Mouse (Mus musculus) heart, embryonic 16.5 days (tissue): ENCODE data around the gene Ugt1a10. TPM values are rescaled to one million over a fixed set of nuclear protein-coding genes. Genes with fewer than 3 reads are reported as not detected.
"Not testable (repeated sequence)": the region's sequence is repeated elsewhere in the genome, so short reads cannot be mapped to it uniquely, and the experiment has no call there.

ENCODE experiments used
- ATAC-seq: fragments of 200-750 bp; cut with Nextera tagmentation; replicated peaks from 2 replicates; pipeline ENCODE4 v1.8.0; 2017; ENCODE audit warnings: moderate number of reproducible peaks; ENCODE audit not compliant: insufficient read depth, low FRiP score; ENCODE audit errors: extremely low read depth
- H3K27ac ChIP-seq: fragments of 300-500 bp; sonication (generic); 2 replicates; pipeline ENCODE4 v1.5.1; 2014; ENCODE audit warnings: mild to moderate bottlenecking, low read length, control low read depth, moderate library complexity
- H3K27me3 ChIP-seq: fragments of 300-500 bp; sonication (generic); 2 replicates; pipeline ENCODE4 v1.6.1; 2014; ENCODE audit warnings: low read length, mixed read lengths; ENCODE audit not compliant: control insufficient read depth, insufficient read depth
- H3K36me3 ChIP-seq: fragments of 300-500 bp; sonication (generic); 2 replicates; pipeline ENCODE4 v1.6.1; 2014; ENCODE audit not compliant: control insufficient read depth, insufficient read depth
- H3K4me1 ChIP-seq: fragments of 300-500 bp; sonication (generic); 2 replicates; pipeline ENCODE4 v1.6.1; 2014; ENCODE audit warnings: low read length, mixed read lengths; ENCODE audit not compliant: control insufficient read depth, insufficient read depth
- H3K4me2 ChIP-seq: fragments of 300-500 bp; sonication (generic); 2 replicates; pipeline ENCODE4 v1.6.1; 2014; ENCODE audit warnings: low read depth, mild to moderate bottlenecking, control low read depth, low read length
- H3K4me3 ChIP-seq: fragments of 300-500 bp; sonication (generic); 2 replicates; pipeline ENCODE4 v1.5.1; 2014; ENCODE audit warnings: mild to moderate bottlenecking, control low read depth, low read length
- H3K9ac ChIP-seq: fragments of 300-500 bp; sonication (generic); 2 replicates; pipeline ENCODE4 v1.6.1; 2014; ENCODE audit warnings: low read length, control low read depth
- H3K9me3 ChIP-seq: fragments of 300-500 bp; sonication (generic); replicated peaks from 2 replicates; pipeline ENCODE4 v1.6.1; 2016; ENCODE audit warnings: low read length; ENCODE audit not compliant: control insufficient read depth
- WGBS: fragments of 180-500 bp; shearing (Covaris S2); extraction: QIAGEN DNeasy Blood & Tissue Kit; methylation state at CpG from one replicate; pipeline ENCODE4 v1.1.7; 2014; 5-methylcytosine and 5-hydroxymethylcytosine counted together
- polyA plus RNA-seq: library from polyadenylated mRNA; unstranded; fragments of >200 nt; fragmentation: Nextera tagmentation; extraction: Ambion mirVana; gene quantifications from 2 replicates; pipeline ENCODE4 v1.2.1, GENCODE M21; 2015

Gene Ugt1a10
- polyA plus RNA-seq, 1 experiment from 2014 or later, result not detected

DNA sequence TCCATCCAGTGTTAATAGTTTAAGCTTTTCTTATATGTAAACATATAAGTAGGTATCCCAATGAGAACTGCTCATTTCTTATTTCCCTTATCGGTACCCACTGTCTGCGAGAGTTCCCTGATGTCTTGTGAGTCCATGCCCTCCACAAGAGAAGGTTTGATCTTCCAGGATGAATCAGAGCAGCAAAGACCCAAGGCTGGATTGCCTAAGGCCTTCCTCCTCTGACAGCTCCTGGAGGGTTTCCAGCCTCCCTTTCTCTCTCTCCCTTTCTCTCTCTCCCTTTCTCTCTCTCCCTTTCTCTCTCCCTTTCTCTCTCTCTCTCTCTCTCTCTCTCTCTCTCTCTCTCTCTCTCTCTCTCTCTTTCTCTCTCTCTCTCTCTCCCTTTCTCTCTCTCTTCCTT lies 73.9 kb downstream of the Ugt1a10 start:
- H3K4me1 ChIP-seq, H3K9me3 ChIP-seq, H3K36me3 ChIP-seq, H3K9ac ChIP-seq, H3K27ac ChIP-seq, ATAC-seq, H3K4me3 ChIP-seq, H3K27me3 ChIP-seq, H3K4me2 ChIP-seq: not testable (repeated sequence)
- 91% methylated on average over 2 of the region's 2 CpGs for WGBS

DNA sequence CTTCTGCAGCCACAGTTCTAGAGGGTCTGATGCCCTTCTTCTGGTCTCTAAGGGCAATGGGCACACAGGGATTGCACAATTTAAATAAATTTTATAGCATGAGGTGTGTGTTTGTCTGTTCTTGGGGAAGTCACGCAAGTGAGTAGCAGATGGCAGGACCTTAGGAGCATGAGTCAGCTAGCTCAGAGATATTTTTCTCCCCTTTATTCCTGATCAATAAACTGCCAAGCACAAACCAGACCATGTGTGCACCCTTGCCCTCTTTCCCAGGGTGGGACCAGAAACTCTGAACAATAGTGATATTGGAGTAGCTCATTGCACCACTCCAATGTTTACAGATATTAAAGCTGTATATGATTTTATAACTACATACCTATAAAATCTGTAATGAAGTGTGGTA lies 75.0 kb downstream of the Ugt1a10 start:
- not testable (repeated sequence) for H3K9ac ChIP-seq, H3K27ac ChIP-seq, H3K27me3 ChIP-seq, H3K4me2 ChIP-seq, H3K9me3 ChIP-seq, ATAC-seq, H3K36me3 ChIP-seq, H3K4me1 ChIP-seq, H3K4me3 ChIP-seq
- WGBS, result 76% methylated on average over 1 of the region's 1 CpGs

GRCm38 (mm10) chr1:88133908-88134456 lies 78.8 kb downstream of the Ugt1a10 start:
- Histone ChIP-seq H3K36me3 (no peaks in the 10 kb centered on the region), H3K4me1 (peaks cover 2% of the 10 kb centered on the region; the same call in 1 of the 2 replicates), H3K4me2 (no peak overlapping the region), H3K27me3 (no peaks in the 10 kb centered on the region), H3K27ac (no peak overlapping the region), H3K9ac (no peak overlapping the region), H3K4me3 (no peak overlapping the region), H3K9me3 (no peaks in the 10 kb centered on the region)
- WGBS, result 51% methylated on average over 3 of the region's 3 CpGs
- ATAC-seq, result no peak

DNA sequence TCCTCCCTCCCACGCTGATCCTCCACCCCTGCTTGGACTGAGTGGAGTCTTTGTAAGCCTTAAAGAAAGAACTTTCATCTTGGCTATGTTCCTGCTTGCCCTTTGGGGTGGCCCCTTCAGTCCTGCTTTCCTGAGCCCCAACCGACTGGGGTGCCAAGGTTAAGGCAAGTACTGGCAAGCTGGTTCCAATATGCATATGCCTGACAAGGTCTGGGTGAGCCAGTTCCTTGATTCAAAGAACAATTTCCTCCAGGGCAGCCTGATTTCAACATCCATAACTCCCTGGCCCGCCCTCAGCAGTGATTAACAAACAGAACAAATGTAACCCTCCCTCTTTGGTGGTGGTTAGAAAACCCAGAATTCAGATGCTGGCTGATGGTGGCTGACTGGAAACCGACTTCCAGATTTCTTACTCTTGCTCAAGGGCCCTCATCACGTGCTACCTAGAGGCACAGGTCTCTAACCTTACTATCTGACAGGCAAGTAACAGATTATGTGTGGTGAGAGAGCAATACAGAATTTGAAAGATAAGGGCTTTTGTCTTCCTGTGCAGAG lies 79.3 kb downstream of the Ugt1a10 start, which contains the start of gene Ugt1a6a:
Gene Ugt1a6a, plus strand, starts transcription at position 353 of the 555 bp plus-strand sequence.
- WGBS, result 45% methylated on average over 5 of the region's 5 CpGs
- H3K4me1 ChIP-seq, H3K27ac ChIP-seq, ATAC-seq, H3K4me2 ChIP-seq, H3K27me3 ChIP-seq, H3K36me3 ChIP-seq, H3K9me3 ChIP-seq, H3K4me3 ChIP-seq, H3K9ac ChIP-seq: not testable (repeated sequence)

- 0 out of 2 replicates have a peak, but pooled peaks have one; percentile 52 for ATAC-seq
- H3K36me3 ChIP-seq, H3K9ac ChIP-seq, H3K27ac ChIP-seq, H3K4me3 ChIP-seq, H3K27me3 ChIP-seq, H3K9me3 ChIP-seq, H3K4me2 ChIP-seq, H3K4me1 ChIP-seq: not testable (repeated sequence)
- 72% methylated on average over 5 of the region's 6 CpGs for WGBS
Measured at GRCm38 (mm10) chr1:88135229-88135904, 80.2 kb downstream of the Ugt1a10 start.

DNA sequence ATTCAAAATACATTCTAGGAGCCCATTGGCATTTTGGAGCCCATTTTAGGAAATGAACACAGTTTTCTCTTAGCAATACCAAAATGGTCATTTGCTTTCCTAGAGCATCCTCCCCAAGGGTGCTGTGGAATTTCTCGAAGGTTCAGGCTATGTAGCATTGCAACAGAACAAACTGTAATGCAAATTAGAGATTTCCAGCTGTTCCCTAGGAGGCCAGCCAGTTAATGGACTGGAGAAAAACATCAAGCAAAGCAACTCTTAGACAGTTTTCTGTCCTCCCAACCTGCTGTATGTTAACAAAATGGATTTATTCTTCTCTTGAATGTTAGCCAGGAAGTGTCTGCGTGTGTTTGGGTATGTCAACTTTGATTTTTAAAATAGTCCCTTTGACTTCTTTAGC lies 81.5 kb downstream of the Ugt1a10 start:
- no peak overlapping the region for H3K4me3 ChIP-seq
- H3K9me3 ChIP-seq, result no peaks in the 10 kb centered on the region
- WGBS, result 60% methylated on average over 2 of the region's 2 CpGs
- H3K4me1 ChIP-seq, result peaks cover 2% of the 10 kb centered on the region; the same call in 1 of the 2 replicates
- ATAC-seq, result no peak
- H3K27me3 ChIP-seq, result no peaks in the 10 kb centered on the region
- no peak overlapping the region for H3K4me2 ChIP-seq
- no peak overlapping the region for H3K9ac ChIP-seq
- no peak overlapping the region for H3K27ac ChIP-seq
- no peaks in the 10 kb centered on the region for H3K36me3 ChIP-seq

GRCm38 (mm10) chr1:88137264-88137663 lies 82.1 kb downstream of the Ugt1a10 start:
- Histone ChIP-seq H3K36me3 (no peaks in the 10 kb centered on the region), H3K27ac (no peak overlapping the region), H3K9ac (no peak overlapping the region), H3K4me1 (peaks cover 2% of the 10 kb centered on the region; the same call in 1 of the 2 replicates), H3K9me3 (no peaks in the 10 kb centered on the region), H3K4me3 (no peak overlapping the region), H3K27me3 (no peaks in the 10 kb centered on the region), H3K4me2 (no peak overlapping the region)
- ATAC-seq, result no peak
- 79% methylated on average over 3 of the region's 3 CpGs for WGBS

GRCm38 (mm10) chr1:88138145-88138544 lies 83.0 kb downstream of the Ugt1a10 start:
- H3K4me2 ChIP-seq, result no peak overlapping the region
- H3K36me3 ChIP-seq, result no peaks in the 10 kb centered on the region
- H3K9ac ChIP-seq, result no peak overlapping the region
- WGBS, result 84% methylated on average over 1 of the region's 1 CpGs
- peaks cover 2% of the 10 kb centered on the region; the same call in 1 of the 2 replicates for H3K4me1 ChIP-seq
- H3K27ac ChIP-seq, result no peak overlapping the region
- no peak overlapping the region for H3K4me3 ChIP-seq
- H3K9me3 ChIP-seq, result no peaks in the 10 kb centered on the region
- H3K27me3 ChIP-seq, result no peaks in the 10 kb centered on the region
- ATAC-seq, result no peak

DNA sequence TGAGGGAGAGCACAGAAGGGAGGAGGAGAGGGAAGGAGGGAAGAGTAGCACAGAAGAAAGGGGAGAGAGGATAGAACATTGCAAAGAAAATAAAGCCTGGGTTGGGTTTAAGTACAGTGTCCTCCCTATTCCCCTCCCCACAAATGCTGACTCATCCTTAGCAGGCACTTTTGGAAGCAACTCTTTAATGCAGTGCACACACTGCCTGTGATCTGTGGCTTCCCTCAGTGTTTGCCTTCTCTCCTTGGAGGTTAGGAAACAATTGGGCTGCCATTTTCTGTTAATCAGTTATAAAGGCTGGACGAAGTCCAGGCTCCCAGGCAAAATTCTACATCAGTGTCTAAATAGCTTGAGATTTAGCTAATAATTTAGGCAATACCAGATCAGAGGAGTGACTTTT lies 85.3 kb downstream of the Ugt1a10 start:
- H3K27ac ChIP-seq, H3K27me3 ChIP-seq, H3K9ac ChIP-seq, H3K4me2 ChIP-seq, H3K4me1 ChIP-seq, H3K4me3 ChIP-seq, H3K9me3 ChIP-seq, ATAC-seq, H3K36me3 ChIP-seq: not testable (repeated sequence)
- WGBS, result 49% methylated on average over 1 of the region's 1 CpGs
